Mouse (Mus musculus): Measurements from ENCODE around the gene Dok5. TPM values are rescaled to one million over a fixed set of nuclear protein-coding genes. Genes with fewer than 3 reads are reported as not detected.

Gene Dok5
- polyA plus RNA-seq (2015; fragmentation: Nextera tagmentation; extraction: Ambion mirVana) = 2.9 and 3.4 TPM in 2 replicates

DNA sequence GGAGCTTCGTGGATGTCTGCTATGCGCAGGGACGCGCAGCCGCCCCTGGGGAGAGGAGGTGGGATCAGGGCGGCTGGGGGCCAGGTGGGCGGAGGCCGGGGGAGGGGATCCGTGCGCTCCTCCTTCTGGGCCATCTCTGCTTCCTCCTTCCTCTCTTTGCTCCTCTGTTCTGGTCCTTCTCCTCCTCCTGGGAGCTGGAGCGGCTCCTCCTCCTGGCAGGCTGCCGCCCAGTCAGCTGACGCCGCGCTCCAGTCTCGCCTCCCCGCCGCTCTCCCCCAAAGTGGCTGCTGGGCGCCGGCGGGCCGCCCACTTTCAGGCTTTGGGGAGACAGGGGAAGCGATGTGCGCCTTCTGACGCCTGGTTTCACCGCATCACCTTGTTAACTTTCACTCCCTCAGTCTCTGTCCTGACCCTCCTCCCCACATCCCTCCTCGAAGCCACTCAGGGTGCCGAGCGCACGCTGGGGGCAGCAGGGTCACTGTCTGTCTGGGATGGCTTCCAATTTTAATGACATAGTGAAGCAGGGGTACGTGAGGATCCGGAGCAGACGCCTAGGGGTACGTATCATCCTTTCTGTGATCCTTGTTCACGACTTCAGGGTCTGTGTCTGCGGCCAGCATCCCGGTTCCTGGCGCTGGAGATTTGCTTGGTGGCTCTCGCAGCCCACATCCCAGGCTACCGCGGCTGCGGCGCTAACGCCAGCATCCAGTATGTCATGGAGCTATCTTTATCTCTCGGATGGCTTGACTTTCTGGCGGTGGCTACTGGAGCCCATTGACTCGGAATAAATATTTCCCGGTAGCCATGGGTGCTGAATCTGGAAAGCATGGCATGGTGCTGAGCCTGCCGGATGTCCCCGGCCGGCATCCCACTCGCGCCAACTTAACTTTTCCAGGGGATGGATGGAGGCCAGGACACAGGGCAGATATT, at the start of gene Dok5:
Gene Dok5 (plus strand): TSS at position 176 of the 930 bp plus-strand sequence.
- H3K27ac ChIP-seq = no peak within 1 kb of the TSS
- H3K9ac ChIP-seq = peak within 1 kb of the TSS; percentile 12; the same call in 1 of the 2 replicates
- 3% methylated on average over 47 of the region's 53 CpGs for WGBS
- no peaks in the 10 kb centered on the region for H3K36me3 ChIP-seq
- H3K4me2 ChIP-seq = peak within 1 kb of the TSS; percentile 87
- peaks cover 5% of the 10 kb centered on the region; the same call in 1 of the 2 replicates for H3K4me1 ChIP-seq
- H3K9me3 ChIP-seq = no peaks in the 10 kb centered on the region
- ATAC-seq (ENCODE audit: insufficient read depth, low FRiP score, low read depth) = peak; percentile 73
- peak within 1 kb of the TSS; percentile 49 for H3K4me3 ChIP-seq (replicated peaks)
- H3K27me3 ChIP-seq (replicated peaks) = peaks cover 15% of the 10 kb centered on the region

DNA sequence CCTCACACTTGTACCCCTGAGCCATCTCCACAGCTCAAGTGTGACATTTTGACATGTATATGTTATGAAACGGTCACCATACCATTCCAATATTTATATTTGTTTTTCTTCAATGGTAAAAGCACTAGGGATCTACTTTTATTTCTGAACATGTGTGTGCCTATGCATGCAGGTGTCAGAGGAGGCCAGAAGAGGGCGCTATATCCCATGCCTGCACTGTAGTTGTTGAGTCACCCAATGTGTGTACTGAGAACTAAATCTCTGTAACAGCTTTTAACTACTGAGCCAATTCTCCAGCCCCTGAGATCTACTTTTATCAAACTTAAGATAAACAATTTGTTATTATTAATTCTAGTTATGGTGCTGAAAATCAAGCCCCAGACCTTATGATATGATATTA, 48.2 kb upstream of the Dok5 start:
- Histone ChIP-seq H3K9me3 (no peaks in the 10 kb centered on the region), H3K27me3 (replicated peaks) (no peaks in the 10 kb centered on the region), H3K9ac (no peak overlapping the region), H3K4me3 (replicated peaks) (no peak overlapping the region), H3K4me1 (no peaks in the 10 kb centered on the region), H3K27ac (no peak overlapping the region), H3K4me2 (no peak overlapping the region), H3K36me3 (no peaks in the 10 kb centered on the region)
- ATAC-seq (ENCODE audit: insufficient read depth, low FRiP score, low read depth) = no peak
- 83% methylated on average over 2 of the region's 2 CpGs for whole genome bisulfite sequencing

DNA sequence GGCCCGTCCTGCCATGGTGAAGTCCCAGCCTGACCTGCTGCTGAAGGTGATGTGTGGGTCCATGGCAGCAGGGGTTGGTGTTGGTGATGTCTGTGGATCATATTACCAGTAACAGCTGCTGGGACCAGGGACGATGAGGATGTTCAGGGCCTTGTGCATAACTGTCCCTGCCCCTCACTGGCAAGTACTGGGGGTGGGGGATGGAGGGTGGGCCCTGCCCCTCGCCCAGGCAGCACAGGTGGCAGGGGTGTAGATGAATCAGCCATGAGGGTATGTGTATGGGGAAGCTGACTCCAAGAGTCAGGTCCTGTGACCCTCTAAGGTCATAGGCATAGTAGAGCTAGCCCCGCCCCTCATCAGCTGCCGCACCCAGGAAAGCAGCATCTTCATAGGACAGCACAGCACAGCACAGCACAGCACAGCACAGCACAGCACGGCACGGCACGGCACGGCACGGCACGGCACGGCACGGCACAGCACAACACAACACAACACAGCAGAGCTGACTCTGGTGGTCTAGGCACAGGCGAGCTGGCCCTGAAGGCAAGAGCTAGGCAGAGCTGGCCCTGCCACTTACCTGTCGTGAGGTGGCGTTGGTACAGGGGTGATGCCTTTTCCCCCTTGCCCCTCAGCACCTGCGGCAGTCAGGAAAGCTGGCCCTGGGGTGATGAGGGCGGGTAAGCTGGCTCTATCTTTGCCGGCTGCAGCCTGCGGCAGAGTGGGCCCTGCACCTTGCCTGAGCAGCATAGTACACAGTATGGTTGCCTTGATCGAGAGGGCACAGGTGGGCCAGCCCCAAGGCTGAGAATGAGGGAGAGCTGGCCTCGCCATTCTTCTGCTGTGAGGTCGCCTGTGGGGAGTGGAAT, 36.3 kb upstream of the Dok5 start:
- H3K4me2 ChIP-seq = no peak overlapping the region
- no peaks in the 10 kb centered on the region for H3K36me3 ChIP-seq
- H3K9me3 ChIP-seq = no peaks in the 10 kb centered on the region
- H3K27me3 ChIP-seq (replicated peaks) = no peaks in the 10 kb centered on the region
- H3K9ac ChIP-seq = no peak overlapping the region
- no peak overlapping the region for H3K27ac ChIP-seq
- no peaks in the 10 kb centered on the region for H3K4me1 ChIP-seq
- 80% methylated on average over 23 of the region's 23 CpGs for WGBS
- no peak for ATAC-seq (ENCODE audit: insufficient read depth, low FRiP score, low read depth)
- H3K4me3 ChIP-seq (replicated peaks) = no peak overlapping the region

DNA sequence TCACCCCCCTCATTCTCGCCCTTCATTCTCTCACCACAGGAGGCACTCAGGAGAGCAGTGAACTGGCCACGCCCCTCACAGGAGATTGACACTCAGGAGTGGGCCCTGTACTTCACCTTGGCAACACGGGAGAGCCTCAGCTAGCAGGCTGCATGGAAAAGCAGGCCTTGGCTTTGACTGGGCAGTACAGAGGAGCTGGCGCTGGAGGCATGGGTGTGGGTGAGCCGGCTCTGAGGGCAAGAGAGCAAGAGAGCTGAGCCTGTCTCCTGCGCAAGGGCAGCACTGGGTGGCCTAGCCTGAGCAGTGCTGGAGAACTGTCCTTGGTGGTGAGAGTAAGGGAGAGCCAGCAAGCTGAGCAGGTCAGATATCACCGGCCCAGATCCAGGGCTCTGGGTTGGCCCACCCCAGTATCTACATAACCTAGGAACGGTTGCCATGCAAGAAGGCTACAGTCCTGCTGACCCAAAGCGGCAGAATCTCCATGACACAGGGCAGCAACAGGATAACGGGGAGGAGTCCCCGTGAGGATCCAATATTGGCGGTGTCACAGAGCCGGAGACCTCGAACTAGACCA, 35.6 kb upstream of the Dok5 start:
- 68% methylated on average over 14 of the region's 14 CpGs for WGBS
- Histone ChIP-seq H3K9me3 (no peaks in the 10 kb centered on the region), H3K4me1 (no peaks in the 10 kb centered on the region), H3K4me3 (replicated peaks) (no peak overlapping the region), H3K36me3 (no peaks in the 10 kb centered on the region), H3K9ac (no peak overlapping the region), H3K27me3 (replicated peaks) (no peaks in the 10 kb centered on the region), H3K27ac (no peak overlapping the region), H3K4me2 (no peak overlapping the region)
- ATAC-seq (ENCODE audit: insufficient read depth, low FRiP score, low read depth) = no peak

DNA sequence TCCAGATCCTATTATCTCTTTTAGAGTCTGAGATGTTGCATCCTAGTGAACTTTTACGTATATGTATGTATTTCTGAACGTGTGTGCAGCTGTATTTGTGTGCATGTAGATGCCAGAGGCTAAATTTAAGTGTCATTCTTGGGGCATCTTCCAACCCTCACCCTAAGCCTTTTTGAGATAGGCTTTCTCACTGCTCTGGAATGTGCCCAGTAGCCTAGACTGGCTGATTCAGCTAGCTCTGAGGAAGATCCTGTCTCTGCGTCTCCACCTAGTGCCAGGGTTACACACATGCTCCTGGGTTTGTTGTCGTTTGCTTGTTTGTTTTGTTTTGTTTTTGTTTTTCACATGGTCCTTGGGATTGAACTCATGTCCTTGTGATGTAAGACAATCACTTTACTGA, 31.1 kb upstream of the Dok5 start:
- H3K27ac ChIP-seq = no peak overlapping the region
- H3K27me3 ChIP-seq (replicated peaks) = no peaks in the 10 kb centered on the region
- no peak overlapping the region for H3K4me3 ChIP-seq (replicated peaks)
- H3K4me2 ChIP-seq = no peak overlapping the region
- WGBS = 73% methylated on average over 4 of the region's 4 CpGs
- no peaks in the 10 kb centered on the region for H3K36me3 ChIP-seq
- no peaks in the 10 kb centered on the region for H3K4me1 ChIP-seq
- no peak overlapping the region for H3K9ac ChIP-seq
- H3K9me3 ChIP-seq = no peaks in the 10 kb centered on the region
- ATAC-seq (ENCODE audit: insufficient read depth, low FRiP score, low read depth) = no peak

DNA sequence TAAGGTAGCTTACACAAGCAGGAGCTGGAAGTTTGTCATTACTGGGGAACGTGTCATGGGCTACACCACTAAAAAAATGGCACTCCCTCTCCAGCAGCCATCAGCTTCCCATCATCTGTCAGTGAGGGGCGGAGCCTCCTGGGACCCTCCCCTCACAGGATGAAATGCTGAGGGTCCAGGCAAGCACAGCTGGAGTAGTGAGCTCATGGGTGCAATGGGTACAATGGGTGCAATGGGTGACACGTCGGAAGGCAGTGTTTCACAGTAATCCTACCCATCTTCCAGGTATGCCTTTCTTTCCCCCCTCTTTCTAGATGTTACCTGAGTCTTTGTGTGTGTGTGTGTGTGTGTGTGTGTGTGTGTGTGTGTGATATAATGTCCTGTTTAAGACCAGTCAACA, 25.1 kb upstream of the Dok5 start:
- no peak overlapping the region for H3K27ac ChIP-seq
- no peaks in the 10 kb centered on the region for H3K36me3 ChIP-seq
- H3K9me3 ChIP-seq = no peaks in the 10 kb centered on the region
- no peaks in the 10 kb centered on the region for H3K27me3 ChIP-seq (replicated peaks)
- H3K4me3 ChIP-seq (replicated peaks) = no peak overlapping the region
- no peak overlapping the region for H3K4me2 ChIP-seq
- no peak for ATAC-seq (ENCODE audit: insufficient read depth, low FRiP score, low read depth)
- WGBS = 74% methylated on average over 4 of the region's 4 CpGs
- no peaks in the 10 kb centered on the region for H3K4me1 ChIP-seq
- no peak overlapping the region for H3K9ac ChIP-seq

DNA sequence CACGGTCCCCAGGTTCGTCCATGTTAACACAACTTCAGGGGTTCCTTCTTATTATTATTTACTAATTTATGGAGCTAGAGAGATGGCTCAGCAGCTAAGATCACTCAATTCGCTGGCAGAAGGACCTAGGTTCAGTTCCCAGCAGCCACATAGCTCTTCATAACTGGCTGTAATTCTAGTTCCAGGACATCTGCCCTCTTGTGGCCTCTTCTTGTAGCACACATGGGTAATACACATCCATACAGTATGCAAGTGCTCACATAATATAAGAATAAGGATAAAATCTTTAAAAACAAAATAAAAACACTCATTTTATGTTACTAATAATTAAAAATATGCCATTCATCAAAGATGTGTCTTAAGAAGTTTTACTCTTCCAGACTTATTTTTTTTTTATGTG, 23.9 kb upstream of the Dok5 start:
- ATAC-seq (ENCODE audit: insufficient read depth, low FRiP score, low read depth) = no peak
- H3K4me3 ChIP-seq (replicated peaks) = no peak overlapping the region
- WGBS = 84% methylated on average over 3 of the region's 3 CpGs

DNA sequence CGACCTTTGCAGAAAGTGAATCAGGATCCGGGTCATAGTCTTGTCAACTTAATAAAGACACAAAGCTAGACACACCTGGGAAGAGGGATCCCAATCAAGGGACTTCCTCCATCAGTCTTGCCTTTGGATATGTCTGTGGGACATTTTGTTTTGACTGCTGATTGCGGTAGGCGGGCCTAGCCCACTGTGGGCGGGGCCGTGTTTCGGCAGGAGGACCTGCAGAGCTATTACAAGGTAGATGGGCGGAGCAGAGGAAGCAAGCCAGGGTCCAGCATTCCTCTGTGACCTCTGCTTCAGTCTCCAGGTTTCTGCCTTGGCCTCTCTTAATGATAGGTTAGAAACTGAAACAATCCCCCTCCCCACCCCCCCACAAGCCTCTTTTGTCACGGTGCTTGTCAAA, 22.7 kb upstream of the Dok5 start:
- no peak overlapping the region for H3K9ac ChIP-seq
- no peaks in the 10 kb centered on the region for H3K36me3 ChIP-seq
- no peak for ATAC-seq (ENCODE audit: insufficient read depth, low FRiP score, low read depth)
- no peak overlapping the region for H3K4me2 ChIP-seq
- H3K27me3 ChIP-seq (replicated peaks) = no peaks in the 10 kb centered on the region
- H3K27ac ChIP-seq = no peak overlapping the region
- H3K9me3 ChIP-seq = no peaks in the 10 kb centered on the region
- no peak overlapping the region for H3K4me3 ChIP-seq (replicated peaks)
- WGBS = 71% methylated on average over 9 of the region's 9 CpGs
- H3K4me1 ChIP-seq = no peaks in the 10 kb centered on the region

More for the DNA sequence above, 23.9 kb upstream of the Dok5 start:
- H3K9ac ChIP-seq = no peak overlapping the region
- H3K27me3 ChIP-seq (replicated peaks) = no peaks in the 10 kb centered on the region
- no peak overlapping the region for H3K27ac ChIP-seq
- H3K9me3 ChIP-seq = no peaks in the 10 kb centered on the region
- H3K4me2 ChIP-seq = no peak overlapping the region
- no peaks in the 10 kb centered on the region for H3K4me1 ChIP-seq
- no peaks in the 10 kb centered on the region for H3K36me3 ChIP-seq

DNA sequence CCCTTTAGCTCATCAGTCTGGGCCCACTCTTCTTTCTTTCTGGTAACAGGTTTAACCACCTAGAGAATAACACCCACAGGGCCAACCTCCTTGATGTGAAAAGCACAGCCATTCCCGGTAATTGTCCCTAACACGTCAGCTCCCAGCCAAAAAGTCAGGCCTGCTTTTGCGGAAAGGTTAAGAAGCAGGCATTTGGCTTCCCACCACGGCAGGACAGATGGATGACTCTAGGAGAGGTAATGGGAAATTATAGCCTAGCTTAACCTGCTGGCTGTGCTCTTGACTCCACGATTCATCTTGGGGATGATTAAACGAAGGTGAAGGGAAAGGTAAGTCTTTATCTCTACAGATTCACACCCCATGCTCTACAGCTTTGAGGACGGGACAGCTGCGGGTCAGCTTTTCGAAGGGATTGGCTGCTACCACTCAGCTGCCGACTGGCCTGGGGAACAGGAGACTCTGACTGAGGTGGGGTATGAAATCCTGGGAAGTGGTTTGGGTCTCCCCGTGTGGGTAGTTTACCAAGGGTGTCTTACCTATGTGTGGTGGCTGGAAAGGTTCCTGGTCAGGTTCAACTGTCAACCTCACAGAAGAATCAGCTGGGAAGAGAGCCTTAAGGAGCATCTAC, 18.8 kb upstream of the Dok5 start:
- Histone ChIP-seq H3K9ac (no peak overlapping the region), H3K27me3 (replicated peaks) (no peaks in the 10 kb centered on the region), H3K27ac (no peak overlapping the region), H3K4me3 (replicated peaks) (no peak overlapping the region), H3K4me2 (no peak overlapping the region), H3K9me3 (no peaks in the 10 kb centered on the region), H3K36me3 (no peaks in the 10 kb centered on the region), H3K4me1 (no peaks in the 10 kb centered on the region)
- ATAC-seq (ENCODE audit: insufficient read depth, low FRiP score, low read depth) = no peak
- WGBS = 70% methylated on average over 11 of the region's 11 CpGs

DNA sequence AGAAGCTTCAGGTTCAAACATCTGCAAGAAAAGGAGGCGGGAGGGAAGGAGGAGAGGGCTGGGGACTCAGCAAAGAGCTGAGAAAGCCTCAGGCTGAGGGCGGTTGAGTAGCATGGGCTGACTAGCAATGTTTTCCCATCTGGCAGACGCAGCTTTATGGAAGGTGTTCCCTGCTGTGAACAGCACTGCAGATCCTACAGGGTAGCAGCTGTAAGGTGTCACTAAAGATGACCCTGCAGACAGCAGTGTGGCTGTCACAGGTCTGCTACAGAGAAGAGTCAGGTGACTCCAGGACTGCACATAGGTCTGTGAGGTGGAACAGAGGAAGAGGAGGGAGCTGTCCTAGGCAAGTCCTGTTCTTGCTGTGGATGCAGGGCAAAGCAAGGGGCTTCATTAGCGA, 11.2 kb upstream of the Dok5 start:
- H3K4me2 ChIP-seq = no peak overlapping the region
- ATAC-seq (ENCODE audit: insufficient read depth, low FRiP score, low read depth) = no peak
- no peak overlapping the region for H3K4me3 ChIP-seq (replicated peaks)
- no peaks in the 10 kb centered on the region for H3K9me3 ChIP-seq
- no peak overlapping the region for H3K9ac ChIP-seq
- H3K27me3 ChIP-seq (replicated peaks) = no peaks in the 10 kb centered on the region
- H3K4me1 ChIP-seq = no peaks in the 10 kb centered on the region
- 40% methylated on average over 4 of the region's 4 CpGs for WGBS
- H3K27ac ChIP-seq = no peak overlapping the region
- H3K36me3 ChIP-seq = no peaks in the 10 kb centered on the region

DNA sequence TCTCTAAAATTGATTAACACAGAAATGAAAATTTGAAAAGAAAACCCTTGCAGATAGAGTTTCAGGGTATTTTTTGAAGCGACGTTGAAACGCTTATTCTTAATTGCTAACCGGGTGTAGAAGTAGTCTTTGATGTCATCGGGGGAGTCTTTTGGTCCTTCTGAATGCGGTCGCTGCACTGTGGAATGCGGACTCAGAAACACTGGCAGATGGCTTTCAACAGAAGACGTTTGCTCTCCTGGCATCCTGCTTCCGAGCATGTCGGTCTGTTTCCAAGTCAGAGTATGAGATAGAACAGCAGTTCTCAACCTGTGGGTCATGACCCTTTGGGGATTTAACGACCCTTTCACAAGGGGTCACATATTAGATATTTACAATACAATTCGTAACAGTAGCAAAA, 7.5 kb upstream of the Dok5 start:
- Histone ChIP-seq H3K4me3 (replicated peaks) (no peak overlapping the region), H3K27ac (no peak overlapping the region), H3K9ac (no peak overlapping the region), H3K4me2 (no peak overlapping the region), H3K36me3 (no peaks in the 10 kb centered on the region), H3K27me3 (replicated peaks) (no peaks in the 10 kb centered on the region), H3K9me3 (no peaks in the 10 kb centered on the region), H3K4me1 (no peaks in the 10 kb centered on the region)
- no peak for ATAC-seq (ENCODE audit: insufficient read depth, low FRiP score, low read depth)
- WGBS = 54% methylated on average over 13 of the region's 13 CpGs

Measured in stomach, embryonic 15.5 days (tissue).